Mouse (Mus musculus) v-Abl transformed pro-B cells (cell line): ENCODE measurements around the gene Brf1.

Experiments used
- in situ Hi-C, 2 experiments: fragments of 400-800 bp; cut with MboI; formaldehyde crosslinking; loops; one replicate each; pipeline ENCODE4 v1.15.1; 2025; ENCODE audit not compliant: unreplicated experiment in 2 of 2

The Brf1 gene

GRCm38 (mm10) chr12:112943669-112944068 is 56.8 kb downstream of the Brf1 start:
- in situ Hi-C loops = loop anchor here in 1 of 2 experiments (5.0 kb wide), 1 partner anchor 66 kb away; no protein-coding TSS in a partner anchor

- in situ Hi-C loops = loop anchor here in 1 of 2 experiments (5.0 kb wide), 1 partner anchor 65 kb away; no protein-coding TSS in a partner anchor
Observed at GRCm38 (mm10) chr12:112941776-112942713, 58.5 kb downstream of the Brf1 start, which contains the start of gene Nudt14. TSS of gene Nudt14 (minus strand) at chr12:112942124.

DNA sequence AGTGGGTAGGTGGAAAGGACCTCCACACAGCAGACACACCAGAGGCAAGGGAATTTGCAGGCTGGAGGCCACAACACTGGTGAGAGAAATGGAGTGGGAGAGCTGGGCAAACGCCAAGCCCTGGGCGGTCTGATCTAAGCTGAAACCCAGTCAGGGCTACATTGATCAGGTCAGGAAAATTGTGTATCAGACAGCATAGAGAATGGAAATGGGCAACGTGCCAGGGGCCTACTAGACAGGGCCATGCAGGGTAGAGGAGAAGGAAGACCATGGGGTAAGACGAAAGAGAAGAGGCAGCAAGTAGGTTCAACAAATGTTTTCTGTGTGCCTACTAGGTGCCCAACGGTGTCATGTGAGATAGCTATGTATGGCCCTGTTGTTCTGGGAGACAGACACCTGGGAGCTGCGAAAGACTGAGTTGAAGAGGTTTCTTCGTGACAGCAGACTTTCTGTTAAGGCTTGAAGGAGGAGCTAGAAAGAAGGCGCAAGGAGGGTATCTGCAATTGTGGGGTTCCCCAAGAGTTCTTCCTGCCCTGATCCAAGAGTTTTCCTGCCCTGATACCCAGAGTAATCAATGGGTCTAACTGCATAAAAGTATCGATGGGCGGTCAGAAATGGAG is 59.2 kb downstream of the Brf1 start:
- in situ Hi-C loops = loop anchor here in 1 of 2 experiments (5.0 kb wide), 1 partner anchor 64 kb away; no protein-coding TSS in a partner anchor

DNA sequence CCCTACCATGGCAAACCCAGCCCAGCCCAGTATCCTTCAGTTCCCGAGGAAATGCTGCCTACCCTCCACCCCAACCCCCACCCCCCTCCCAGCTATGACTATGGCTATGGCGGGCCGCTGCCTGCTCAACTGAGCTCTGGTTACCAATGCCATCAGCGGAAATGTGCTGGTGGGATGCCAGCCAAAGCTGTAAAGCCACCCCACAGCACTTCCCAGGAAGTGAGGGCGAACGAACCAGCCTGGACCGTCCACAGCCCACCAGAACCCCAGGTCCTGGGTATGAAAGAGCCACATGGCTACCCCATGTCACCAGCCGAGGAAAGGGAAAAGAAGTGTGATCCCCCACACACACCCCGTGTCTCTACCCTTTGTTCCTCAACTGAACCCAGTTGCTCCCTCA is 59.8 kb downstream of the Brf1 start:
- in situ Hi-C loops = loop anchor here in 1 of 2 experiments (5.0 kb wide), 1 partner anchor 63 kb away; no protein-coding TSS in a partner anchor

GRCm38 (mm10) chr12:112940238-112940637 is 60.3 kb downstream of the Brf1 start:
- in situ Hi-C loops = loop anchor here in 1 of 2 experiments (5.0 kb wide), 1 partner anchor 63 kb away; no protein-coding TSS in a partner anchor

GRCm38 (mm10) chr12:112938873-112939565 is 61.5 kb downstream of the Brf1 start:
- in situ Hi-C loops = loop anchor here in 1 of 2 experiments (5.0 to 10.0 kb wide), 2 partner anchors 62 to 194 kb away; no protein-coding TSS in a partner anchor

DNA sequence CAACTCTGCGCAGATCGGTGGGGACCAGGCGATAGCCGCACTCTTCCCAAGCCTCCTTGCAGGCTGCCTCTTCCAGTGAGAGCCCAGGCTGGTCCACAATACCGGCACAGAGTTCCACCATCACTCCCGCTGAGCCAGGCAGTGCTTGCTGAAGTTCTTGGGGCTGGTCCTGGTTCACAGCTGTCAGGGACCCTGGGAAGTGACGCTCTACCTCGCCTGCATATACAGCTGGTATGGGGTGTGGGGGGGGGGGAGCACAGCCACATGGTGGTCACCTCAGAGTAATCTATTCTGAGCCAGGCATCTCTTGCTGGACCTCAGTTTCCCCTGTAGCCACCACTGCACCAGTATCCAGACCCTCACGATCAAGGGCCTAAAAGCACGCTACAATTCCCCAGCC is 62.1 kb downstream of the Brf1 start:
- in situ Hi-C loops = loop anchor here in 1 of 2 experiments (5.0 to 10.0 kb wide), 2 partner anchors 61 to 194 kb away; no protein-coding TSS in a partner anchor

GRCm38 (mm10) chr12:112937906-112938305 is 62.6 kb downstream of the Brf1 start:
- in situ Hi-C loops = loop anchor here in 1 of 2 experiments (5.0 to 10.0 kb wide), 2 partner anchors 61 to 193 kb away; no protein-coding TSS in a partner anchor

DNA sequence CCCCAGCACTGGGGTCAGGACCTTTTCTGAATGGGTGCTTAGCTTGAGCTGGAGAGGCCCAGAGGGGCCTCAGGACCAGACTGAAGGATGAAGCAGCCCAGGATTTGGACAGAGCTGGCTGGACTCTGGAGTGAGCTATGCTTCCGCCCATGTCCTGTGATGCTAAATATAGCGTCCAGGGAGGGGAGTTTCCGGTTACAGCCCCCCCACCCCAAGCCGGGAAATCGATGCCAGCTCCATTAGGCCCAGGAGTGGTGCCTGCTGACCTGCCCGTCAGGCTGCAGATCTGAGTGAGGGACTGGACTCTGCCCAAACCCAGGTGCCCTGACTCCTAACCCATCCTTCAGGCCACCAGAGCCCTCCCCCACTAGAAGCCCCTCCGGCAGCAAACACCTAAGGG is 67.9 kb downstream of the Brf1 start:
- in situ Hi-C loops = loop anchor here in 1 of 2 experiments (10.0 kb wide), 1 partner anchor 188 kb away; no protein-coding TSS in a partner anchor

DNA sequence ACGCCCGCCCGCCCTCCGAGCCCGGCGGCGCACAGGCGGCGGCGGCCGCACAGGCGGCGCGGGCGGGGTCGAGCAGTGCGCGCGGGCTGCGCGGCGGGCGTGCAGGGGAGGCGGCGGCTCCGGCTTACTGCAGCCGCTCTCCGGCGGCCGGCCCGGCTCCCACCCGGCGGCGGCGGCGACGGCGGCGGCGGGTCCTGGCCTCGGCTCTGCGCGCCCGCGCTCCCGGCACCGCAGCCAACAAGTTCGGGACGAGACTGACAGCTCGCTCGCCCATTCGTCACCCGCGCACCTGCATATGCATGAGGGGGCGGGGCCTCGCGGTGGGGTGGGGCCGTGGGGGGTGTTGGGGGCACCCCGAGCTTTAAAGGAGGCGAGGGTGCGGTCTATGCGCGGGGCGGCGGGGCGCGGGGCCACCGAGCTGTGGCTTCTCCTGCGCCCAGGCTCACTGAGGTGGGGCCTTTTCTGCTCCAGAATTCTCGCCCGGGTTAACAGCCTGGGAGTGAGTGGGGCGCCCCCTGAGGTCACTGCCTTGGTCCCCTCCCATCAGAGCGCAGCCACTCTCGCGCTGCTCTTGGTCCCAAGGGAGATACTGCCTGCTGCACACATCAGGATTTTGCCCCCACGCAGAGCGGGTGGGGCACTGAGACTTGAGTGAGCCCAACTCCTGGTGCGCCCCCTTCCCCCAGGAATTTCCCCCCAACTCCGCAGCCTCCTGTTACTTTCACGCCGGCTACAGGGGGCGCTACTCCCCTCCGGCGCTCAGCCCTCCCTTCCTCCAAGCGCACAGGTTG is 70.7 kb downstream of the Brf1 start, which contains the start of gene Jag2:
TSS of gene Jag2 (minus strand) at position 215 of the 791 bp plus-strand sequence.
- in situ Hi-C loops = loop anchor here in 1 of 2 experiments (10.0 kb wide), 1 partner anchor 185 kb away; no protein-coding TSS in a partner anchor

GRCm38 (mm10) chr12:112928401-112929241 is 71.9 kb downstream of the Brf1 start:
- in situ Hi-C loops = no loop called here

DNA sequence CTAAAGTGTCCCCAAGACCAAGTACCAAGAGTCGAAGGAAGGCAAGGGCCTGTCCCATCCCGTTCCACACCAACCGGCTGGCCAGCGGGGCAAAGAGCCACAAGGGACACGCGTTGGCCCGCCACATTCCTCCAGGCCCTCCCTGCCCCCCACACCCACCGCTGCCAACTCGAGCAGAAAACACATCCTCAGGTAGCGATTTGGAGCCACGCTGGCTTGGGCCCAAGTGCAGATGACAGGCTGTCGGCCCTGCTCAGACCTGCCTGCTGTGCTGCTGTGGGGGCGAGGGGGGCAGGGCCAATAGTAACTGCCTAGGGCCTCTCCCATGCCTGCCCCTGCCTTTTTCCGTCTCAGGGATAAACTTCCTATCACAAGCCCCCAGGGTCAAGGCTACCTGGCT is 73.2 kb downstream of the Brf1 start:
- in situ Hi-C loops = no loop called here

DNA sequence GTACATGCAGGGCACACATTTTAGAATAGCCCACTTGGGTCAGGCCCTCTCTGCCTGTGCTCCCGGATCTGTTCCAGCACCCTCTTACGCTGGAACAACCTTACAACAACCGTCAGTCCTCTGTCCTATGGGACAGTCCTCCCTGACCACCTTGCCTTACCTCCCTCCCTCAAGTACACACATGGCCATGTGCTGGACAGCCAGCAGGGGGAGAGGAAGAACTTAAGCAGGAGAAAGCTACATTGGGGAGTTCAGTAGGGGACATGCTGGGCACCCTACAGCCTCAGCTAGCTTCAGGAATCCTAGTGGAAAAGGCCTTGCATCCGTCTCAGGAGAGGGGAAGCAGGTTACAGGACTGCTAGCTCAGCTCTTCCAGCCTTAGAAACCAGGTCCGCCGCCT is 74.6 kb downstream of the Brf1 start:
- in situ Hi-C loops = no loop called here

- in situ Hi-C loops = no loop called here
Observed at GRCm38 (mm10) chr12:112922541-112922940, 78.0 kb downstream of the Brf1 start.

- in situ Hi-C loops = no loop called here
Observed at GRCm38 (mm10) chr12:112921518-112921917, 79.0 kb downstream of the Brf1 start.

DNA sequence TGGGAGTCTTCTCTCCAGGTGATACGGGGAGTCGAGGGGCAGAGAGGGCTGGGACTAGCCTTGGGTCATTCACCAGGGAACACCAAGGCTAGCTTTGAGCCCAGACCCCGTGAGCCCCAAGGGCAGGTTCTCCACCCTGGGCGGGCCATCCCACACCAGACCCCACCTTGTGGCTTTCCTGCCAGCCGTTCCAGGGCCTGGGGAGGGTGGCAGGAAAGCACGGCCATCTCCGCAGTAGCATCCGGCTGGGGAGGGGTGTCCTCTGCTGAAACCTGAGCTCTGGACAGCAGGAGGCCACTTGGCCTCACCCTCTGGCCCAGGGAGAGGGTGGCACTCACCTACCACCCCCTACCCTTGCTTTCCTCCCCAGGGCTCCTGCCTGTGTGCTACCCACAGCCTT is 82.6 kb downstream of the Brf1 start:
- in situ Hi-C loops = no loop called here

- in situ Hi-C loops = no loop called here
Observed at GRCm38 (mm10) chr12:112917486-112917885, 83.0 kb downstream of the Brf1 start.

GRCm38 (mm10) chr12:112916698-112917400 is 83.7 kb downstream of the Brf1 start:
- in situ Hi-C loops = no loop called here
